In genomic region chr11:85222561-85222960, GRCm38 (mm10) we compare ENCODE assay signal across 25 mouse cellular contexts. TPM values are rescaled to one million over a fixed set of nuclear protein-coding genes. Genes with fewer than 3 reads are reported as not detected.
"Had no signal": no experiment of that assay in that cellular context is flagged by ENCODE, and none has a peak within 500 bp of the region (broad histone marks: within the 10 kb centered on the region; RNA-seq: fewer than 3 reads in every experiment).

No protein-coding gene starts in this region.

- H3K4me3 ChIP-seq: layer of hippocampus, adult 2 months; limb, embryonic 10.5 days; limb, embryonic 13.5 days; midbrain, embryonic 13.5 days; neural tube, embryonic 12.5 days; neural tube, embryonic 15.5 days; stomach, embryonic 15.5 days had no signal

- H3K27ac ChIP-seq: layer of hippocampus, adult 2 months; limb, embryonic 10.5 days; limb, embryonic 13.5 days; liver, embryonic 14.5 days; macrophage; midbrain, embryonic 13.5 days; neural tube, embryonic 12.5 days; neural tube, embryonic 15.5 days; stomach, embryonic 15.5 days had no signal

- H3K27me3 ChIP-seq: limb, embryonic 13.5 days; midbrain, embryonic 13.5 days; neural tube, embryonic 12.5 days; neural tube, embryonic 15.5 days; stomach, embryonic 15.5 days had no signal

- H3K4me1 ChIP-seq: limb, embryonic 10.5 days; limb, embryonic 13.5 days; midbrain, embryonic 13.5 days; neural tube, embryonic 12.5 days; neural tube, embryonic 15.5 days; stomach, embryonic 15.5 days had no signal

- DNase-seq: layer of hippocampus, adult 9-11 months; liver, postnatal 0 days; lung, embryonic 14.5 days; right cerebral cortex, adult 18-20 months; right cerebral cortex, postnatal 14 days; right cerebral cortex, postnatal 4 days; thymus, postnatal 25 days had no signal

- H3K36me3 ChIP-seq: neural tube, embryonic 15.5 days had no signal

- H3K4me2 ChIP-seq: limb, embryonic 13.5 days; liver, embryonic 11.5 days; lung, embryonic 14.5 days; midbrain, embryonic 13.5 days; neural tube, embryonic 12.5 days; neural tube, embryonic 15.5 days; stomach, embryonic 15.5 days had no signal

- H3K9me3 ChIP-seq: limb, embryonic 10.5 days; limb, embryonic 13.5 days; neural tube, embryonic 12.5 days; neural tube, embryonic 15.5 days; stomach, embryonic 15.5 days had no signal

- H3K9ac ChIP-seq: limb, embryonic 13.5 days; liver, embryonic 14.5 days; liver, postnatal 0 days; lung, embryonic 14.5 days; midbrain, embryonic 13.5 days; neural tube, embryonic 12.5 days; neural tube, embryonic 15.5 days; stomach, embryonic 15.5 days had no signal

- ATAC-seq: intestine, postnatal 0 days; liver, postnatal 0 days; lung, postnatal 0 days; midbrain, embryonic 13.5 days had no signal

RNA-seq across cellular contexts. Expression of gene 1700125H20Rik, which starts 52.4 kb away (rescaled TPM):
- total RNA-seq: layer of hippocampus, postnatal 25 days; left cerebral cortex, adult 18-20 months; megakaryocyte, adult 5-6 weeks; midbrain, postnatal 0 days had no signal
- polyA plus RNA-seq: intestine, embryonic 14.5 days; large intestine, adult 2 months; macrophage; stomach, embryonic 15.5 days had no signal
